Mouse (Mus musculus) CH12.LX (cell line): ENCODE data around the gene Cdk2ap1.

Experiments
- CHD2 ChIP-seq: IDR thresholded peaks from 2 replicates; pipeline ENCODE4 v1.6.1; 2011; ENCODE audit warnings: low read length, improper control_type of control experiment
- CTCF ChIP-seq, 2 experiments: IDR thresholded peaks in 1 of 2; conservative IDR thresholded peaks in 1 of 2; 2 replicates each; pipeline ENCODE4 v1.5.1; 2011 to 2012; ENCODE audit warnings: low read depth in 2 of 2, low read length in 2 of 2, improper control_type of control experiment in 1 of 2, inconsistent platforms in 1 of 2, mild to moderate bottlenecking in 1 of 2, moderate library complexity in 1 of 2
- EP300 ChIP-seq: IDR thresholded peaks from 2 replicates; pipeline ENCODE4 v1.6.1; 2011; ENCODE audit warnings: low read length, improper control_type of control experiment
- ETS1 ChIP-seq: conservative IDR thresholded peaks from 2 replicates; pipeline ENCODE4 v1.6.1; 2012; ENCODE audit warnings: low read depth, mild to moderate bottlenecking, inconsistent platforms, low read length, improper control_type of control experiment, moderate library complexity
- MEF2A ChIP-seq: IDR thresholded peaks from 2 replicates; pipeline ENCODE4 v1.6.1; 2014; ENCODE audit warnings: low read depth, mild to moderate bottlenecking, inconsistent platforms, low read length, improper control_type of control experiment, borderline replicate concordance
- PAX5 ChIP-seq: IDR thresholded peaks from 2 replicates; pipeline ENCODE4 v1.6.1; 2012; ENCODE audit warnings: low read length, inconsistent platforms, mixed read lengths
- SIN3A ChIP-seq: IDR thresholded peaks from 2 replicates; pipeline ENCODE4 v1.6.1; 2012; ENCODE audit warnings: low read length, improper control_type of control experiment, inconsistent platforms
- SMC3 ChIP-seq: IDR thresholded peaks from 2 replicates; pipeline ENCODE4 v1.6.1; 2011; ENCODE audit warnings: low read depth, low read length, improper control_type of control experiment
- TBP ChIP-seq: conservative IDR thresholded peaks from 2 replicates; pipeline ENCODE4 v1.6.1; 2011; ENCODE audit warnings: low read depth, low read length, improper control_type of control experiment
- USF2 ChIP-seq: conservative IDR thresholded peaks from 2 replicates; pipeline ENCODE4 v1.6.1; 2011; ENCODE audit warnings: low read depth, low read length, improper control_type of control experiment

GRCm38 (mm10) chr5:124309155-124309554 is 53.7 kb downstream of the Cdk2ap1 start:
- TF ChIP-seq MEF2A: no peak
- TF ChIP-seq SMC3: no peak
- no peak for TF ChIP-seq EP300
- TF ChIP-seq CTCF (conservative IDR thresholded peaks at IDR 0.05 in 1 of 2, IDR thresholded peaks at IDR 0.05 in 1 of 2; ENCODE audit: low read depth in 2 of 2, low read length in 2 of 2): no peak
- no peak for TF ChIP-seq SIN3A
- no peak for TF ChIP-seq USF2
- no peak for TF ChIP-seq CHD2
- no peak for TF ChIP-seq TBP
- TF ChIP-seq PAX5: no peak
- TF ChIP-seq ETS1: no peak
